Comparison of ENCODE assay signal across 7 mouse cellular contexts in the genomic region with DNA sequence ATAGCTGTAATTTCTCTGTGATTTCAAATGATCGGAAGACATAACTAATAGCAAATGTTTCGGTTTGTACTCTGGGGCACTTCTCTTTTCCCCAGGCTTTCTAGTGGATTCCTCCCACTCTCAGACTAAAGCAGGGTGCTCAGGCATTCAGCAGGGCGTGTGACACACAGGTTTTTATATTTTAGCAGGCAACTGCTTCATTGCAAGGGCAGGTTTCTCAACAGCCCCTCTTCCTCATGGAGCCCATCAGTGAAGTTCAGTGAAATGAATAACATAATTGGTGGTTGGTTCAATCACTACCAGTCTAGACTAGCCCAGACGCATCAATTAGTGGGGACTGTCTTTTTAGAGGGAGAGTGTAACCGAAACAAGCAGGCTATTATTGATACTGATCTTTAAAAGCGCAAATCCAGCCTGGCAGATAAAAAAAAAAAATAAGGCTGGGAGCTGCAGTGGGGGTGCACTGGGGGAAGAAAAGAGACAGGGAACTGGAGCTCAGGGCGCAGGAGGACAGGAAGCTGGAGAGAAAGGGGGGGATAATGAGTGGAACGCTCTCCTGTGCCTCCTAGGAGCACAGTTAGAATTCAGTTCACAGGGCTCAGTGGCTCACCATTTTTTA.
DNase-seq lines count a peak whose midpoint lies in the region; ATAC-seq and TF ChIP-seq lines count a peak whose summit lies in the region.

No protein-coding gene starts in this region.

- peak; percentile 39 to 52 for DNase-seq in left cerebral cortex, postnatal 36 days (ENCODE audit: low spot score in 2 of 2)
- DNase-seq in left cerebral cortex, adult 8-10 months (ENCODE audit: low spot score in 2 of 2), result no peak
- peak; percentile 74 for DNase-seq in embryonic facial prominence, embryonic 11.5 days (ENCODE audit: low spot score)
- DNase-seq in hindbrain, embryonic 11.5 days (ENCODE audit: low spot score), result peak; percentile 63
- DNase-seq in thymus, adult 2 months, result no peak
- DNase-seq in spleen, postnatal 10 days (ENCODE audit: low spot score in 2 of 2), result no peak

- WGBS in embryonic facial prominence, embryonic 11.5 days, result 12% methylated on average over 8 of the region's 8 CpGs
- 27% methylated on average over 8 of the region's 8 CpGs for WGBS in hindbrain, embryonic 11.5 days
- 3% methylated on average over 8 of the region's 8 CpGs for WGBS in midbrain, embryonic 16.5 days
- 57% methylated on average over 8 of the region's 8 CpGs for WGBS in thymus, adult 2 months

- H3K9ac ChIP-seq in embryonic facial prominence, embryonic 11.5 days (replicated peaks; ENCODE audit: low read length), result peak overlapping the region; percentile 94
- peak overlapping the region; percentile 95 for H3K9ac ChIP-seq in hindbrain, embryonic 11.5 days (ENCODE audit: low read depth, low read length)
- peak overlapping the region; percentile 89 for H3K9ac ChIP-seq in midbrain, embryonic 16.5 days (ENCODE audit: low read depth, low read length)

- TF ChIP-seq POLR2A in thymus, adult 2 months (IDR thresholded peaks at IDR 0.05; ENCODE audit: control insufficient read depth, extremely low read depth, insufficient read depth, low read length, poor library complexity), result no peak

- H3K27me3 ChIP-seq in embryonic facial prominence, embryonic 11.5 days (ENCODE audit: control insufficient read depth, insufficient read depth, low read length), result no peaks in the 10 kb centered on the region
- H3K27me3 ChIP-seq in hindbrain, embryonic 11.5 days (ENCODE audit: control insufficient read depth, insufficient read depth, low read length), result no peaks in the 10 kb centered on the region
- no peaks in the 10 kb centered on the region for H3K27me3 ChIP-seq in midbrain, embryonic 16.5 days (ENCODE audit: control insufficient read depth, insufficient read depth, low read depth, low read length)
- H3K27me3 ChIP-seq in thymus, adult 2 months (ENCODE audit: control insufficient read depth, insufficient read depth, low read length), result peaks cover 3% of the 10 kb centered on the region; the same call in 1 of the 2 replicates

- H3K36me3 ChIP-seq in embryonic facial prominence, embryonic 11.5 days (replicated peaks; ENCODE audit: control insufficient read depth, insufficient read depth, low read depth, low read length), result peaks cover 3% of the 10 kb centered on the region; the same call in 1 of the 2 replicates
- no peaks in the 10 kb centered on the region for H3K36me3 ChIP-seq in hindbrain, embryonic 11.5 days (ENCODE audit: control insufficient read depth, insufficient read depth, low read length)
- H3K36me3 ChIP-seq in midbrain, embryonic 16.5 days (ENCODE audit: control insufficient read depth, insufficient read depth, low read length), result no peaks in the 10 kb centered on the region
- H3K36me3 ChIP-seq in thymus, adult 2 months (ENCODE audit: control insufficient read depth, insufficient read depth, low read length), result no peaks in the 10 kb centered on the region

- peak overlapping the region; percentile 79 for H3K4me3 ChIP-seq in embryonic facial prominence, embryonic 11.5 days (ENCODE audit: low read depth, low read length)
- peak overlapping the region; percentile 70 for H3K4me3 ChIP-seq in hindbrain, embryonic 11.5 days (ENCODE audit: low read depth, low read length)
- H3K4me3 ChIP-seq in midbrain, embryonic 16.5 days (ENCODE audit: low read depth, low read length), result peak overlapping the region; percentile 69
- no peak overlapping the region for H3K4me3 ChIP-seq in thymus, adult 2 months (ENCODE audit: control insufficient read depth, insufficient read depth, low read length)

- no peaks in the 10 kb centered on the region for H3K9me3 ChIP-seq in embryonic facial prominence, embryonic 11.5 days (replicated peaks; ENCODE audit: control insufficient read depth, low read length)
- no peaks in the 10 kb centered on the region for H3K9me3 ChIP-seq in hindbrain, embryonic 11.5 days (ENCODE audit: control insufficient read depth, low read length)
- no peaks in the 10 kb centered on the region for H3K9me3 ChIP-seq in midbrain, embryonic 16.5 days (replicated peaks; ENCODE audit: control insufficient read depth, low read length, poor library complexity, severe bottlenecking)

- H3K4me2 ChIP-seq in embryonic facial prominence, embryonic 11.5 days (ENCODE audit: low read depth, low read length), result peak overlapping the region; percentile 46
- H3K4me2 ChIP-seq in hindbrain, embryonic 11.5 days (replicated peaks; ENCODE audit: low read depth, low read length), result peak overlapping the region; percentile 63
- H3K4me2 ChIP-seq in midbrain, embryonic 16.5 days (ENCODE audit: low read length), result peak overlapping the region; percentile 50

- peak overlapping the region; percentile 98 for H3K27ac ChIP-seq in embryonic facial prominence, embryonic 11.5 days (replicated peaks; ENCODE audit: low read depth, low read length)
- peak overlapping the region; percentile 95 for H3K27ac ChIP-seq in hindbrain, embryonic 11.5 days (ENCODE audit: low read depth, low read length)
- peak overlapping the region; percentile 95 for H3K27ac ChIP-seq in midbrain, embryonic 16.5 days (ENCODE audit: low read length)
- H3K27ac ChIP-seq in thymus, adult 2 months (ENCODE audit: control insufficient read depth, insufficient read depth, low read length), result no peak overlapping the region

- H3K4me1 ChIP-seq in embryonic facial prominence, embryonic 11.5 days (ENCODE audit: control insufficient read depth, insufficient read depth, low read length), result no peaks in the 10 kb centered on the region
- H3K4me1 ChIP-seq in hindbrain, embryonic 11.5 days (replicated peaks; ENCODE audit: control insufficient read depth, insufficient read depth, low read length), result no peaks in the 10 kb centered on the region
- H3K4me1 ChIP-seq in midbrain, embryonic 16.5 days (ENCODE audit: control insufficient read depth, insufficient read depth, low read length), result peaks cover 5% of the 10 kb centered on the region
- no peaks in the 10 kb centered on the region for H3K4me1 ChIP-seq in thymus, adult 2 months (replicated peaks; ENCODE audit: control insufficient read depth, insufficient read depth, low read length)

- no peak for TF ChIP-seq CTCF in thymus, adult 2 months (IDR thresholded peaks at IDR 0.05; ENCODE audit: borderline replicate concordance, control insufficient read depth, extremely low read depth, insufficient read depth, low read length, poor library complexity)

- intact Hi-C loops in left cerebral cortex, postnatal 36 days (cut with DNase I), result loop anchor here (5.0 kb wide), 4 partner anchors 153 to 357 kb away; no protein-coding TSS in a partner anchor

- 0 out of 2 replicates have a peak, but pooled peaks have one; percentile 27 for ATAC-seq in embryonic facial prominence, embryonic 11.5 days (replicated peaks; ENCODE audit: insufficient number of reproducible peaks, low FRiP score, low TSS enrichment, low read depth)
- no peak for ATAC-seq in hindbrain, embryonic 11.5 days (ENCODE audit: low FRiP score)
- no peak for ATAC-seq in midbrain, embryonic 16.5 days

Comparison
In these comparisons a context has a peak if more than half of its experiments do, and no peak if none do; other contexts are left out.
1. DNase-seq: peak in left cerebral cortex, postnatal 36 days (2 of 2), embryonic facial prominence, embryonic 11.5 days (single experiment) and hindbrain, embryonic 11.5 days (single experiment); none in left cerebral cortex, adult 8-10 months (0 of 2), thymus, adult 2 months (single experiment) and spleen, postnatal 10 days (0 of 2).
2. Peak in every context shown above with its lines, with median percentiles within 50 percentile points of each other: H3K4me2 ChIP-seq and H3K9ac ChIP-seq.